Mouse (Mus musculus) neural tube, embryonic 14.5 days (tissue): ENCODE results near the gene Sgms1. TPM values are rescaled to one million over a fixed set of nuclear protein-coding genes. Genes with fewer than 3 reads are reported as not detected.

Source experiments
- ATAC-seq: fragments of 200-750 bp; cut with Nextera tagmentation; 2 replicates; pipeline ENCODE4 v1.8.0; 2017; ENCODE audit warnings: low read depth, mild to moderate bottlenecking, moderate TSS enrichment, moderate library complexity
- H3K27ac ChIP-seq: fragments of 300-500 bp; sonication (generic); 2 replicates; pipeline ENCODE4 v1.5.1; 2014; ENCODE audit warnings: low read depth, mild to moderate bottlenecking, control low read depth, low read length, moderate library complexity, mixed read lengths
- H3K27me3 ChIP-seq: fragments of 300-500 bp; sonication (generic); 2 replicates; pipeline ENCODE4 v1.6.1; 2014; ENCODE audit warnings: low read length; ENCODE audit not compliant: control insufficient read depth, insufficient read depth
- H3K36me3 ChIP-seq: fragments of 300-500 bp; sonication (generic); 2 replicates; pipeline ENCODE4 v1.6.1; 2014; ENCODE audit warnings: low read length, mixed read lengths; ENCODE audit not compliant: control insufficient read depth, insufficient read depth
- H3K4me1 ChIP-seq: fragments of 300-500 bp; sonication (generic); 2 replicates; pipeline ENCODE4 v1.6.1; 2014; ENCODE audit warnings: low read length; ENCODE audit not compliant: control insufficient read depth, insufficient read depth
- H3K4me2 ChIP-seq: fragments of 300-500 bp; sonication (generic); 2 replicates; pipeline ENCODE4 v1.6.1; 2014; ENCODE audit warnings: mild to moderate bottlenecking, low read depth, low read length, control low read depth
- H3K4me3 ChIP-seq: fragments of 300-500 bp; sonication (generic); 2 replicates; pipeline ENCODE4 v1.5.1; 2014; ENCODE audit warnings: low read depth, low read length, control low read depth, mixed read lengths
- H3K9ac ChIP-seq: fragments of 300-500 bp; sonication (generic); replicated peaks from 2 replicates; pipeline ENCODE4 v1.6.1; 2014; ENCODE audit warnings: low read depth, mild to moderate bottlenecking, control low read depth, low read length, mixed read lengths
- H3K9me3 ChIP-seq: fragments of 300-500 bp; sonication (generic); 2 replicates; pipeline ENCODE4 v1.6.1; 2016; ENCODE audit warnings: low read length; ENCODE audit not compliant: control insufficient read depth
- WGBS: fragments of 180-500 bp; shearing (Covaris S2); extraction: QIAGEN DNeasy Blood & Tissue Kit; methylation state at CpG from one replicate; pipeline ENCODE4 v1.1.7; 2014; 5-methylcytosine and 5-hydroxymethylcytosine counted together
- polyA plus RNA-seq: library from polyadenylated mRNA; unstranded; fragments of >200 nt; fragmentation: Nextera tagmentation; extraction: Ambion mirVana; gene quantifications from 2 replicates; pipeline ENCODE4 v1.2.1, GENCODE M21; 2014

The Sgms1 gene
- polyA plus RNA-seq, 1 experiment from 2014 or later: 19.2 TPM

DNA sequence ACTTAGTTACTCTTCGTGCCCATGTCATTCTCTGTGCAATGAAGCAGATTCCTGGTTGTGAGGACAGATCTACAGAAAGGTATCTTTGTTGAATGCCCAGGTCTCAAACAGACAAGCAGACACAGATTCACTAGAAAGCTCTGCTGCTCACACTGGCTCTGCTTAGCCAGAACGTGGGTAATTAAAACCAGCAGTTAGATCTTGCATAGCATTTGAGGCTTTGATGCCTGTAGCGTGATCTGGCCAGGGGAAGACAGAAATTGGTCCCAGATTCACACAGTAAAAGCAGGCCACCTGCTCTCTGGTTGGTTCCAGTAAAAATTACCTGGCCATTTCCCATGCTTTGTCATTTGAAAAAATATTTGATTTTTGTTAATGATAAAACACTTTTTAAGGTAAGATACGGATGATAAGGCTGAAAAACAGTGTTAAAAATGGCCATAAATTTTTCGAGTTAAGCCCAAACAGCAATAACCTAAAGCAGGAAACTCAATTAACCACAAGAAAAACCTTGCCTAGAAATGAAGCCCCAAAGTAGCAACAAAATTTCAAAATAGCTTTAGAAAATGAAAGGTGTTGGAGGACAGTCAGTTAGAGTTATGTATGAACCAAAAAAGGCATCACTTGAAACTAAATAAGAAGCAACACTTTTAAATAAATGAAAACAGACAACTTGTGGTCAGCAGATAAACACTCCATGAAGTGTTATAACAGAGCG is 154.6 kb downstream of the Sgms1 start:
- H3K9ac ChIP-seq: no peak overlapping the region
- ATAC-seq: no peak
- 82% methylated on average over 6 of the region's 6 CpGs for WGBS

GRCm38 (mm10) chr19:32231292-32231691 is 158.2 kb downstream of the Sgms1 start:
- Histone ChIP-seq H3K4me2 (no peak overlapping the region), H3K9ac (no peak overlapping the region), H3K27me3 (no peaks in the 10 kb centered on the region), H3K27ac (no peak overlapping the region), H3K9me3 (no peaks in the 10 kb centered on the region), H3K4me3 (no peak overlapping the region), H3K4me1 (no peaks in the 10 kb centered on the region), H3K36me3 (no peaks in the 10 kb centered on the region)
- no peak for ATAC-seq
- WGBS: 74% methylated on average over 10 of the region's 10 CpGs

More for the DNA sequence above, 154.6 kb downstream of the Sgms1 start:
- Histone ChIP-seq H3K36me3 (no peaks in the 10 kb centered on the region), H3K27me3 (no peaks in the 10 kb centered on the region), H3K4me1 (0 out of 2 replicates have a peak, but pooled peaks cover 2% of the 10 kb centered on the region), H3K4me3 (no peak overlapping the region), H3K9me3 (no peaks in the 10 kb centered on the region), H3K4me2 (no peak overlapping the region), H3K27ac (no peak overlapping the region)

DNA sequence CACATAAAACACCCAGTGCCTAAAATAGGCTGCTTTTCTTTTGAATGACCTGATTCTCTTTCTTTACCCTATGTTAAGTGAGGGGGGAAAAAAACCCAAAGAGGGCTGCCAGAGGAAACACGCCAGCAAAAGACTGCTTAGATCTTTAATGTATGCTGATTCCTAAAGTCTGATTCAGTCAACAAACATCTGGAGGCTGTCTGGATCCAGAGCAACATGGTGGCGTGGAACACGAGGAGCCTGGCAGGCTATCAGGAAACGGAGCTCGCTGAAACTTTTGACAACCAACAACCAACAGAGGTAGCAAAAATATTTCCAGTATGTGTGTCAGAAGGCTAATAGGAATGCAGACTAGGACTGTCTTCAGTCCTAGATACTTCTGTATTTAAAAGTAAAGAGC is 158.7 kb downstream of the Sgms1 start:
- no peak for ATAC-seq
- no peaks in the 10 kb centered on the region for H3K4me1 ChIP-seq
- 74% methylated on average over 5 of the region's 5 CpGs for WGBS

DNA sequence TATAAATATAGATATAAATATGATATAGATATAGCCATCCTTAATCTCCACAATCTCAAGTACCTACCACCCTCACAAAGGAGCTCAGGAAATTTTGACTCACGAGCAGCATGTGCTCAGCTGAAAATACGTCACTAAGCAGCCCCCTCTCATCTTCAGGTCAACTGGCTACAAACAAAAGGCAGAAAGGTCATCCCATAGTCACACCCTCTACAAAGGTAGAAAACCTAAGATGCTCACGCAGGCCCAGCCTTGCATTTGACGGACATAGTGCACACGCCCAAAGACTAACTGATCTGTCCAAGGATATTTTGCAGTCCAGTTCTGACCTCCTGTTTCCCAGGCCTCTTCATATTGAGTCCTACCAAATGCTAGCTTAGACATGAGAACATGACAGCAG is 159.2 kb downstream of the Sgms1 start:
- WGBS: 86% methylated on average over 5 of the region's 5 CpGs
- Histone ChIP-seq H3K9ac (no peak overlapping the region), H3K4me2 (no peak overlapping the region), H3K4me1 (no peaks in the 10 kb centered on the region), H3K27me3 (no peaks in the 10 kb centered on the region), H3K4me3 (no peak overlapping the region), H3K36me3 (no peaks in the 10 kb centered on the region), H3K9me3 (no peaks in the 10 kb centered on the region), H3K27ac (no peak overlapping the region)
- no peak for ATAC-seq

More for the DNA sequence above, 158.7 kb downstream of the Sgms1 start:
- H3K27me3 ChIP-seq: no peaks in the 10 kb centered on the region
- no peak overlapping the region for H3K9ac ChIP-seq
- H3K36me3 ChIP-seq: no peaks in the 10 kb centered on the region
- no peak overlapping the region for H3K4me2 ChIP-seq
- no peak overlapping the region for H3K27ac ChIP-seq
- H3K4me3 ChIP-seq: no peak overlapping the region
- no peaks in the 10 kb centered on the region for H3K9me3 ChIP-seq

- Histone ChIP-seq H3K27me3 (no peaks in the 10 kb centered on the region), H3K9me3 (no peaks in the 10 kb centered on the region), H3K4me3 (no peak overlapping the region), H3K4me2 (no peak overlapping the region), H3K36me3 (no peaks in the 10 kb centered on the region), H3K27ac (no peak overlapping the region), H3K9ac (no peak overlapping the region), H3K4me1 (no peaks in the 10 kb centered on the region)
- WGBS: 80% methylated on average over 5 of the region's 5 CpGs
- ATAC-seq: no peak
These were observed 159.7 kb downstream of the Sgms1 start for GRCm38 (mm10) chr19:32229776-32230175.

GRCm38 (mm10) chr19:32227175-32227574 is 162.3 kb downstream of the Sgms1 start:
- no peak for ATAC-seq
- WGBS: 89% methylated on average over 2 of the region's 2 CpGs
- Histone ChIP-seq H3K36me3 (no peaks in the 10 kb centered on the region), H3K4me3 (no peak overlapping the region), H3K27me3 (no peaks in the 10 kb centered on the region), H3K27ac (no peak overlapping the region), H3K4me2 (no peak overlapping the region), H3K9me3 (no peaks in the 10 kb centered on the region), H3K4me1 (no peaks in the 10 kb centered on the region), H3K9ac (no peak overlapping the region)

DNA sequence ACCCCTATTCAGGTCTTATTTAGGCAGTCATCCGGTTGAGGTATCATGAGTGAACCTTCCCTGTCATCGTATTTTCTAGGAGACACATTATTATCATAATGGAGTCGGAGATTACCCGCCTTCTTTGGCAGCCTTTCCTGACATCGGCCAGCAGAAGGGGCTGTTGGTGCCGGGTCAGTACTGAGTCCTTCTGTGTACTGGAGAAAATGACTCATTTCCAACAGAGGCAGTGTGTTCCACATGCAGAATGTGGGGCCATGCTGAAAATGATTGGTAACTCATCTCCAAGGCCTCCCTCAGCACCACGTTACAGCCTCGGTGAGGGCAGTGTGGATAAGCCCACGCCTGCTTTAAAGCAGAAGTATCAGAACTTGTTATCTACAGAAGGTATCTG is 164.4 kb downstream of the Sgms1 start:
- Histone ChIP-seq H3K4me3 (no peak overlapping the region), H3K4me2 (no peak overlapping the region), H3K9me3 (no peaks in the 10 kb centered on the region), H3K36me3 (no peaks in the 10 kb centered on the region), H3K9ac (no peak overlapping the region), H3K27ac (no peak overlapping the region), H3K27me3 (no peaks in the 10 kb centered on the region), H3K4me1 (no peaks in the 10 kb centered on the region)
- WGBS: 60% methylated on average over 9 of the region's 9 CpGs
- no peak for ATAC-seq

DNA sequence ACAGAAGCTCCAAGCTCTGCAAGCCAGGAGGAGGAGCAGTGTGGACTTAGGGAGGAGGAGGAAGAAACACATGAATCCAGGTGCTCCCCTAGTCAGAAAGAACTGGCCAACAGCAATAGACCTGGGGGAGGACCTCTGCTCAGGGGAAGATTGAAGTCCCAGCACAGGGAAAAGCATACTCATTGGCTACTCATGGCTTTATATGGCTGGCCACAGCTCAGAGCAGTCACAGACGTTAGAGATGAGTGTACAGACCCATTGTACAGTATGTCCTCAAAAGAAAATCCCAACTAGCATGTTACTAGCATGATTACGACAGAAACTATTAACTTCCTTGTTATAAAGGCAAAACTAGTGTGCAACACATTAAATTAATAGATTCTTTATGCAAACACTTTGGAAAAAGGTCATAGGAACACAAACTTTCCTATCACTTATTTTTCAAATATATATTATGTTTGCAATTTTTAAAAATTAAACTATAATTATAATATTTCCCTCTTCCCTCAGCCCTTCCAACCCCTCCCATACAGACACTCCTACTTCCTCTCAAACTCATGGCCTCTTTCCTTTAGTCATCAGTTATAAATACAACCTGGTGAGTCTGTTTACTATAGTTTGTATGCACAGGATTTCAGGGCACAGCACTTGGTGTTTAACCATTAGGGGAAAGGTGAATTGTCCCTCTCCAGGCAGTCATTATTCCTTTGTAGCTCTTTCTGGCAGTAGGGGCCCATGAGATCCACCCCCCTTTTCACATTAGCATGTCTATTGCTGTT is 165.0 kb downstream of the Sgms1 start:
- no peak for ATAC-seq
- WGBS: 83% methylated on average over 2 of the region's 2 CpGs
- Histone ChIP-seq H3K4me2 (no peak overlapping the region), H3K9me3 (no peaks in the 10 kb centered on the region), H3K9ac (no peak overlapping the region), H3K27me3 (no peaks in the 10 kb centered on the region), H3K4me3 (no peak overlapping the region), H3K4me1 (no peaks in the 10 kb centered on the region), H3K36me3 (no peaks in the 10 kb centered on the region), H3K27ac (no peak overlapping the region)

DNA sequence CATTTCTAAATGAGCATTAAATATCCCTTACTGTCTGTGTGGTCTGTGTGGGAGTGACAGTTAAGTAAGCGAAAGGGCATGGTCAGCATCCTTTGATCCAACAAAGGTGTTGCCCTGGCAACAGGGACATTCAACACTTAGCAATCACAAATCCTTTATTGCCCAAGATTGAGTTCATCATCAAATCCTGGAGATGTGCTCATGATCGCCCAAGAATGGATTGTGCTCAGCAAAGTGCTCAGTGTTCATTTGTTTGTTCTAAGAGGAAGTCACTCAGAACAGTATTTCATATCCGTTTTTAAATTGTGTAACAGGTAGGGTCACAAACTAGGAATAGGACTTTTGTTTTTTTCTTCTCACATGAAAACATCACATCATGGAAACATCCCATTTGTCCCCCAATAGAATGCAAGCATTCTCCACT is 165.8 kb downstream of the Sgms1 start:
- no peak overlapping the region for H3K4me2 ChIP-seq
- no peaks in the 10 kb centered on the region for H3K27me3 ChIP-seq
- no peak overlapping the region for H3K4me3 ChIP-seq
- H3K9ac ChIP-seq: no peak overlapping the region
- H3K27ac ChIP-seq: no peak overlapping the region
- 65% methylated on average over 3 of the region's 3 CpGs for WGBS
- no peaks in the 10 kb centered on the region for H3K36me3 ChIP-seq
- ATAC-seq: no peak
- H3K4me1 ChIP-seq: no peaks in the 10 kb centered on the region
- no peaks in the 10 kb centered on the region for H3K9me3 ChIP-seq
